Mouse (Mus musculus): Measurements from ENCODE around the gene Dbh. TPM values are rescaled to one million over a fixed set of nuclear protein-coding genes. Genes with fewer than 3 reads are reported as not detected.

The Dbh gene
- polyA plus RNA-seq, 1 experiment = 6.3 TPM

DNA sequence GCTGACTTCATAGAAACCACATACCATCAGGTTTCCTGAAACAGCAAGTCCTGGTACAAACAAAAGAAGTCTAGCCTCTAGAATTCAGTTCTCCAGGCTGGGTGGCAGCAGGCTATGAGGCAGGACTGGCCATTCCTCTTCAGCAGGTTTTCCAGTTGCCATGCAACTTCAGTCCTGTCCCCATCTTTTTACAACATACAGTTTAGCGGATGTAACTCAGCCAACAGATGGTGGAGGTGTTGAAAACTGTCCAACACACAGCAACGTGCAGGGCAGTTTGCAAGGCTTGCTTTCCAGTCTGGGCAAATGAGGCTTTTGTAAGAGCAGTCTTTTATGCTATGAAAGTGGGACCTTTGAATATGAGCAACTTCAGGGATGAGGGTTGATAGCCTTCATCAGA lies 20.1 kb upstream of the Dbh start:
- no peak for DNase-seq

DNA sequence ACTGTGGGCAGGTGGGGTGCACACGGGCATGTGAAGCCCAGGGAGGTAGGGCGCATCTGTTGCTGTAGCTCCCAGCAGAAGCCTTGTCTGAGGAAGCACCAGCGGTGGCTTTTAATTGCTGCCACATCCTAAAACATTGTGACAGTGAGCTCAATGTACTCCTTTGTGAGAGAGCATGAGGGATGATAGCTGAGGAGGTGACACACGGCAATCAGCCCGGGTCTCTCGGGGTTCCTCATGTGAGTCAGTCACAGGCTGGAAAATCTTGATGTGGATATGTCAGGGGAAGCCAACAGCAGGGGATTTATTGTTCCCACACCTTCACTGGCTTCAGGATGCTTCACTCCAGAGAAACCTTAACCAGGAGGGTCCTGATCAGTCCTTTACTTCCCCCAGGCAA lies 18.2 kb upstream of the Dbh start:
- 88% methylated on average over 6 of the region's 6 CpGs for WGBS
- TF ChIP-seq CTCF (IDR thresholded peaks at IDR 0.05; ENCODE audit: borderline replicate concordance, insufficient read depth, low read depth, low read length) (no peak), POLR2A (IDR thresholded peaks at IDR 0.05; ENCODE audit: borderline replicate concordance, insufficient read depth, low read length) (no peak)

More for the DNA sequence above, 20.1 kb upstream of the Dbh start:
- Histone ChIP-seq H3K27me3 (ENCODE audit: control insufficient read depth, insufficient read depth, low read length) (no peaks in the 10 kb centered on the region), H3K4me1 (ENCODE audit: control insufficient read depth, insufficient read depth, low read length) (no peaks in the 10 kb centered on the region), H3K4me3 (replicated peaks; ENCODE audit: insufficient read depth, low read depth, low read length) (no peak overlapping the region), H3K27ac (ENCODE audit: insufficient read depth, low read length) (no peak overlapping the region)
- no peak for TF ChIP-seq CTCF (IDR thresholded peaks at IDR 0.05; ENCODE audit: borderline replicate concordance, insufficient read depth, low read depth, low read length)
- WGBS = 20% methylated on average over 2 of the region's 2 CpGs

GRCm38 (mm10) chr2:27149457-27149856 lies 15.6 kb upstream of the Dbh start:
- no peak overlapping the region for H3K27ac ChIP-seq (ENCODE audit: insufficient read depth, low read length)
- H3K27me3 ChIP-seq (ENCODE audit: control insufficient read depth, insufficient read depth, low read length) = no peaks in the 10 kb centered on the region
- H3K4me1 ChIP-seq (ENCODE audit: control insufficient read depth, insufficient read depth, low read length) = no peaks in the 10 kb centered on the region
- no peak overlapping the region for H3K4me3 ChIP-seq (replicated peaks; ENCODE audit: insufficient read depth, low read depth, low read length)
- no peak for TF ChIP-seq POLR2A (IDR thresholded peaks at IDR 0.05; ENCODE audit: borderline replicate concordance, insufficient read depth, low read length)
- no peak for TF ChIP-seq CTCF (IDR thresholded peaks at IDR 0.05; ENCODE audit: borderline replicate concordance, insufficient read depth, low read depth, low read length)
- 54% methylated on average over 2 of the region's 2 CpGs for WGBS
- no peak for DNase-seq

More for the DNA sequence above, 18.2 kb upstream of the Dbh start:
- Histone ChIP-seq H3K27ac (ENCODE audit: insufficient read depth, low read length) (no peak overlapping the region), H3K4me3 (replicated peaks; ENCODE audit: insufficient read depth, low read depth, low read length) (no peak overlapping the region), H3K27me3 (ENCODE audit: control insufficient read depth, insufficient read depth, low read length) (no peaks in the 10 kb centered on the region), H3K4me1 (ENCODE audit: control insufficient read depth, insufficient read depth, low read length) (no peaks in the 10 kb centered on the region)
- no peak for DNase-seq

GRCm38 (mm10) chr2:27154466-27155185 lies 10.4 kb upstream of the Dbh start:
- Histone ChIP-seq H3K4me1 (ENCODE audit: control insufficient read depth, insufficient read depth, low read length) (no peaks in the 10 kb centered on the region), H3K27me3 (ENCODE audit: control insufficient read depth, insufficient read depth, low read length) (no peaks in the 10 kb centered on the region), H3K27ac (ENCODE audit: insufficient read depth, low read length) (no peak overlapping the region), H3K4me3 (replicated peaks; ENCODE audit: insufficient read depth, low read depth, low read length) (no peak overlapping the region)
- whole genome bisulfite sequencing = 41% methylated on average over 10 of the region's 10 CpGs
- no peak for DNase-seq
- TF ChIP-seq CTCF (IDR thresholded peaks at IDR 0.05; ENCODE audit: borderline replicate concordance, insufficient read depth, low read depth, low read length) (no peak), POLR2A (IDR thresholded peaks at IDR 0.05; ENCODE audit: borderline replicate concordance, insufficient read depth, low read length) (no peak)

DNA sequence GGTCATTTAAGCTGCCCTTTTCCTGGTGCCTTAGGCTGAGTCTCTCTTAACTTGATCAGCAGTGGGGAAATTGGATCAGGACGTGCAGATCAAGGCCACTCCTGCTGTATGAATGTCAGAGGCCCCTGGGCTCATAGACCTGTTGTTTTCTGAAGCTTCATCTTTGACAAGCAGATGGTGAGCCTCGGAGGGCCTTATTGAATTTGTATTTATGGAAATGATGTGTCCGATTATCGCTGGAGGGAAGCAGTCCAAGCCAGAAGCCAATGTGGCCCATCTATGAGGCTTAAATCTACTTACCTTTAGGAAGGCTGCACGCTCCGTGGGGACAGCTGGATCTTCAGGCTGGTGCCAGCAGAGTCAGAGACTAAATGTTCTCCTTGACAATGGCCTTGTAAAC lies 8.4 kb upstream of the Dbh start:
- Histone ChIP-seq H3K4me3 (replicated peaks; ENCODE audit: insufficient read depth, low read depth, low read length) (no peak overlapping the region), H3K27me3 (ENCODE audit: control insufficient read depth, insufficient read depth, low read length) (no peaks in the 10 kb centered on the region), H3K27ac (ENCODE audit: insufficient read depth, low read length) (no peak overlapping the region), H3K4me1 (ENCODE audit: control insufficient read depth, insufficient read depth, low read length) (no peaks in the 10 kb centered on the region)
- no peak for DNase-seq
- no peak for TF ChIP-seq POLR2A (IDR thresholded peaks at IDR 0.05; ENCODE audit: borderline replicate concordance, insufficient read depth, low read length)
- TF ChIP-seq CTCF (IDR thresholded peaks at IDR 0.05; ENCODE audit: borderline replicate concordance, insufficient read depth, low read depth, low read length) = no peak
- 57% methylated on average over 6 of the region's 6 CpGs for WGBS

GRCm38 (mm10) chr2:27161526-27161925 lies 3.5 kb upstream of the Dbh start:
- Histone ChIP-seq H3K27me3 (ENCODE audit: control insufficient read depth, insufficient read depth, low read length) (no peaks in the 10 kb centered on the region), H3K4me1 (ENCODE audit: control insufficient read depth, insufficient read depth, low read length) (no peaks in the 10 kb centered on the region), H3K4me3 (replicated peaks; ENCODE audit: insufficient read depth, low read depth, low read length) (no peak overlapping the region), H3K27ac (ENCODE audit: insufficient read depth, low read length) (no peak overlapping the region)
- no peak for TF ChIP-seq CTCF (IDR thresholded peaks at IDR 0.05; ENCODE audit: borderline replicate concordance, insufficient read depth, low read depth, low read length)
- no peak for DNase-seq
- 77% methylated on average over 2 of the region's 2 CpGs for WGBS

- no peaks in the 10 kb centered on the region for H3K4me1 ChIP-seq (ENCODE audit: control insufficient read depth, insufficient read depth, low read length)
- TF ChIP-seq POLR2A (IDR thresholded peaks at IDR 0.05; ENCODE audit: borderline replicate concordance, insufficient read depth, low read length) (no peak), CTCF (IDR thresholded peaks at IDR 0.05; ENCODE audit: borderline replicate concordance, insufficient read depth, low read depth, low read length) (no peak)
- DNase-seq = no peak
- no peaks in the 10 kb centered on the region for H3K27me3 ChIP-seq (ENCODE audit: control insufficient read depth, insufficient read depth, low read length)
- 44% methylated on average over 11 of the region's 11 CpGs for WGBS
- no peak overlapping the region for H3K4me3 ChIP-seq (replicated peaks; ENCODE audit: insufficient read depth, low read depth, low read length)
- no peak overlapping the region for H3K27ac ChIP-seq (ENCODE audit: insufficient read depth, low read length)
Observed at GRCm38 (mm10) chr2:27162656-27163055, 2.4 kb upstream of the Dbh start.

GRCm38 (mm10) chr2:27163851-27164250 lies 1.2 kb upstream of the Dbh start:
- no peak overlapping the region for H3K4me3 ChIP-seq (replicated peaks; ENCODE audit: insufficient read depth, low read depth, low read length)
- no peak for DNase-seq
- no peaks in the 10 kb centered on the region for H3K4me1 ChIP-seq (ENCODE audit: control insufficient read depth, insufficient read depth, low read length)
- TF ChIP-seq POLR2A (IDR thresholded peaks at IDR 0.05; ENCODE audit: borderline replicate concordance, insufficient read depth, low read length) (no peak), CTCF (IDR thresholded peaks at IDR 0.05; ENCODE audit: borderline replicate concordance, insufficient read depth, low read depth, low read length) (no peak)
- no peak overlapping the region for H3K27ac ChIP-seq (ENCODE audit: insufficient read depth, low read length)
- H3K27me3 ChIP-seq (ENCODE audit: control insufficient read depth, insufficient read depth, low read length) = no peaks in the 10 kb centered on the region
- 68% methylated on average over 5 of the region's 5 CpGs for WGBS
